Mouse (Mus musculus) G1E (cell line): ENCODE data around the gene Clasp2. TPM values are rescaled to one million over a fixed set of nuclear protein-coding genes. Genes with fewer than 3 reads are reported as not detected.

Experiments
- ATAC-seq: 2 replicates; pipeline ENCODE4 v1.8.0; 2016; ENCODE audit warnings: mild to moderate bottlenecking; ENCODE audit not compliant: insufficient number of reproducible peaks, poor library complexity, low FRiP score, severe bottlenecking; ENCODE audit errors: extremely low read depth
- DNase-seq: peaks from one replicate; pipeline ENCODE4 v3.0.0; 2012; ENCODE audit warnings: low spot score
- H3K27me3 ChIP-seq: 2 replicates; pipeline ENCODE4 v1.6.1; 2012; ENCODE audit warnings: mild to moderate bottlenecking, low read length, inconsistent platforms; ENCODE audit not compliant: insufficient read depth
- H3K36me3 ChIP-seq: replicated peaks from 2 replicates; pipeline ENCODE3; 2012; ENCODE audit warnings: mild to moderate bottlenecking, inconsistent platforms
- H3K4me1 ChIP-seq: 2 replicates; pipeline ENCODE4 v1.6.1; 2012; ENCODE audit warnings: low read depth, low read length, inconsistent platforms, mixed read lengths; ENCODE audit not compliant: insufficient read depth
- H3K4me3 ChIP-seq: 2 replicates; pipeline ENCODE4 v1.5.1; 2012; ENCODE audit warnings: low read depth, mild to moderate bottlenecking, inconsistent platforms, low read length, moderate library complexity, mixed read lengths
- H3K9me3 ChIP-seq: replicated peaks from 2 replicates; pipeline ENCODE4 v1.6.1; 2012; ENCODE audit warnings: inconsistent platforms
- CTCF ChIP-seq: IDR thresholded peaks from 2 replicates; pipeline ENCODE4 v1.5.1; 2012; ENCODE audit warnings: low read depth, low read length, inconsistent platforms, mixed read lengths
- GATA1 ChIP-seq: IDR thresholded peaks from 2 replicates; pipeline ENCODE4 v1.6.1; 2012; ENCODE audit warnings: borderline replicate concordance, low read length, inconsistent platforms, mixed read lengths
- GATA2 ChIP-seq: IDR thresholded peaks from 2 replicates; pipeline ENCODE4 v1.6.1; 2012; ENCODE audit warnings: low read depth, low read length, inconsistent platforms, borderline replicate concordance
- POLR2AphosphoS5 ChIP-seq: IDR thresholded peaks from 2 replicates; pipeline ENCODE4 v1.6.1; 2012; ENCODE audit warnings: low read depth, low read length, inconsistent platforms; ENCODE audit not compliant: insufficient replicate concordance
- TAL1 ChIP-seq: conservative IDR thresholded peaks from 2 replicates; pipeline ENCODE4 v1.6.1; 2012; ENCODE audit warnings: low read depth, low read length, inconsistent platforms, mixed read lengths
- polyA plus RNA-seq: library from polyadenylated mRNA; stranded (reverse); fragments of >175 nt; gene quantifications from 2 replicates; pipeline ENCODE4 v1.2.3, GENCODE M21; 2012
- total RNA-seq, 2 experiments: library from RNA; stranded (forward) in 1 of 2; stranded (reverse) in 1 of 2; fragments of 200-1000 nt in 1 of 2; fragments of >200 nt in 1 of 2; fragmentation: Nextera tagmentation in 1 of 2; gene quantifications; 2 replicates each; pipeline ENCODE4 v1.2.3; 2014 to 2017

Gene Clasp2
- total and polyA plus RNA-seq, 3 experiments = 8.7 to 92.0 (median 40.4) TPM

- no peak overlapping the region; the same call in 1 of the 2 replicates for H3K4me3 ChIP-seq
- H3K36me3 ChIP-seq = peaks cover 27% of the 10 kb centered on the region
- no peak for ATAC-seq
- H3K27me3 ChIP-seq = no peaks in the 10 kb centered on the region
- H3K9me3 ChIP-seq = no peaks in the 10 kb centered on the region
- peaks cover 4% of the 10 kb centered on the region for H3K4me1 ChIP-seq
- DNase-seq = no peak
- TF ChIP-seq CTCF (no peak), GATA1 (no peak), GATA2 (no peak), TAL1 (no peak), POLR2AphosphoS5 (no peak)
Measured at GRCm38 (mm10) chr9:113792651-113793512, 51.6 kb downstream of the Clasp2 start.

- DNase-seq (no peak), ATAC-seq (no peak)
- H3K4me1 ChIP-seq = peaks cover 4% of the 10 kb centered on the region
- no peak overlapping the region for H3K4me3 ChIP-seq
- H3K27me3 ChIP-seq = no peaks in the 10 kb centered on the region
- no peak for TF ChIP-seq GATA2
- no peak for TF ChIP-seq TAL1
- no peak for TF ChIP-seq CTCF
- no peak for TF ChIP-seq GATA1
- TF ChIP-seq POLR2AphosphoS5 = no peak
- no peaks in the 10 kb centered on the region for H3K9me3 ChIP-seq
- H3K36me3 ChIP-seq = peaks cover 23% of the 10 kb centered on the region
Measured at GRCm38 (mm10) chr9:113793513-113793905, 52.2 kb downstream of the Clasp2 start.

GRCm38 (mm10) chr9:113793966-113794365 is 52.7 kb downstream of the Clasp2 start:
- Histone ChIP-seq H3K27me3 (no peaks in the 10 kb centered on the region), H3K4me3 (no peak overlapping the region), H3K36me3 (peaks cover 24% of the 10 kb centered on the region), H3K9me3 (no peaks in the 10 kb centered on the region), H3K4me1 (peaks cover 4% of the 10 kb centered on the region)
- no peak for ATAC-seq
- TF ChIP-seq GATA1 = no peak
- no peak for TF ChIP-seq TAL1
- TF ChIP-seq GATA2 = no peak
- TF ChIP-seq CTCF = no peak
- no peak for TF ChIP-seq POLR2AphosphoS5
- DNase-seq = no peak

- no peak for DNase-seq
- no peak for ATAC-seq
- Histone ChIP-seq H3K27me3 (no peaks in the 10 kb centered on the region), H3K36me3 (peaks cover 22% of the 10 kb centered on the region), H3K4me1 (peaks cover 4% of the 10 kb centered on the region), H3K9me3 (no peaks in the 10 kb centered on the region), H3K4me3 (no peak overlapping the region)
- TF ChIP-seq CTCF (no peak), POLR2AphosphoS5 (no peak), GATA2 (no peak), TAL1 (no peak), GATA1 (no peak)
Measured at GRCm38 (mm10) chr9:113797206-113797605, 55.9 kb downstream of the Clasp2 start.

- DNase-seq (no peak), ATAC-seq (no peak)
- Histone ChIP-seq H3K4me3 (no peak overlapping the region), H3K36me3 (peaks cover 15% of the 10 kb centered on the region), H3K4me1 (peaks cover 7% of the 10 kb centered on the region), H3K27me3 (no peaks in the 10 kb centered on the region), H3K9me3 (no peaks in the 10 kb centered on the region)
- no peak for TF ChIP-seq CTCF
- TF ChIP-seq GATA1 = no peak
- no peak for TF ChIP-seq TAL1
- no peak for TF ChIP-seq POLR2AphosphoS5
- TF ChIP-seq GATA2 = no peak
Measured at GRCm38 (mm10) chr9:113800671-113801070, 59.4 kb downstream of the Clasp2 start.

- Histone ChIP-seq H3K4me1 (peaks cover 8% of the 10 kb centered on the region), H3K9me3 (no peaks in the 10 kb centered on the region), H3K27me3 (no peaks in the 10 kb centered on the region), H3K36me3 (peaks cover 21% of the 10 kb centered on the region), H3K4me3 (no peak overlapping the region)
- TF ChIP-seq GATA2 (no peak), POLR2AphosphoS5 (no peak), CTCF (no peak), TAL1 (no peak), GATA1 (no peak)
- no peak for ATAC-seq
- DNase-seq = no peak
Measured at GRCm38 (mm10) chr9:113802734-113803133, 61.5 kb downstream of the Clasp2 start.
